Mouse (Mus musculus): ENCODE measurements around the gene Agap1. TPM values are rescaled to one million over a fixed set of nuclear protein-coding genes. Genes with fewer than 3 reads are reported as not detected.

Agap1 gene
- polyA plus RNA-seq, 1 experiment from 2014 or later, result 31.9 TPM

- Histone ChIP-seq H3K9me3 (ENCODE audit: control insufficient read depth, low read length) (no peaks in the 10 kb centered on the region), H3K9ac (ENCODE audit: low read depth, low read length) (no peak overlapping the region)
Observed at GRCm38 (mm10) chr1:89573486-89573885, 118.9 kb downstream of the Agap1 start.

GRCm38 (mm10) chr1:89574941-89575890 lies 120.6 kb downstream of the Agap1 start:
- 37% methylated on average over 7 of the region's 7 CpGs for WGBS
- no peak overlapping the region for H3K4me2 ChIP-seq (ENCODE audit: low read length)
- no peak for ATAC-seq
- no peaks in the 10 kb centered on the region for H3K27me3 ChIP-seq (replicated peaks; ENCODE audit: control insufficient read depth, insufficient read depth, low read length)
- peaks cover 28% of the 10 kb centered on the region for H3K4me1 ChIP-seq (ENCODE audit: control insufficient read depth, insufficient read depth, low read depth, low read length)
- H3K27ac ChIP-seq (ENCODE audit: low read depth, low read length), result no peak overlapping the region; the same call in 1 of the 2 replicates
- no peak overlapping the region for H3K4me3 ChIP-seq (ENCODE audit: low read length)
- H3K9me3 ChIP-seq (ENCODE audit: control insufficient read depth, low read length), result no peaks in the 10 kb centered on the region
- no peaks in the 10 kb centered on the region for H3K36me3 ChIP-seq (ENCODE audit: control insufficient read depth, insufficient read depth, low read length)
- no peak overlapping the region; the same call in 1 of the 2 replicates for H3K9ac ChIP-seq (ENCODE audit: low read depth, low read length)

More at GRCm38 (mm10) chr1:89573486-89573885, 118.9 kb downstream of the Agap1 start:
- H3K4me3 ChIP-seq (ENCODE audit: low read length), result no peak overlapping the region
- H3K27ac ChIP-seq (ENCODE audit: low read depth, low read length), result no peak overlapping the region
- H3K4me1 ChIP-seq (ENCODE audit: control insufficient read depth, insufficient read depth, low read depth, low read length), result peaks cover 37% of the 10 kb centered on the region
- H3K4me2 ChIP-seq (ENCODE audit: low read length), result no peak overlapping the region
- 86% methylated on average over 4 of the region's 4 CpGs for WGBS
- no peak for ATAC-seq
- H3K27me3 ChIP-seq (replicated peaks; ENCODE audit: control insufficient read depth, insufficient read depth, low read length), result no peaks in the 10 kb centered on the region
- H3K36me3 ChIP-seq (ENCODE audit: control insufficient read depth, insufficient read depth, low read length), result no peaks in the 10 kb centered on the region

GRCm38 (mm10) chr1:89576174-89576890 lies 121.7 kb downstream of the Agap1 start:
- peak overlapping the region; percentile 32; the same call in 1 of the 2 replicates for H3K4me3 ChIP-seq (ENCODE audit: low read length)

GRCm38 (mm10) chr1:89576985-89577384 lies 122.4 kb downstream of the Agap1 start:
- WGBS, result 8% methylated on average over 4 of the region's 4 CpGs
- peak; percentile 66 for ATAC-seq

More at GRCm38 (mm10) chr1:89576174-89576890, 121.7 kb downstream of the Agap1 start:
- 28% methylated on average over 7 of the region's 7 CpGs for WGBS
- Histone ChIP-seq H3K9me3 (ENCODE audit: control insufficient read depth, low read length) (no peaks in the 10 kb centered on the region), H3K4me2 (ENCODE audit: low read length) (peak overlapping the region; percentile 61), H3K9ac (ENCODE audit: low read depth, low read length) (peak overlapping the region; percentile 59), H3K27ac (ENCODE audit: low read depth, low read length) (peak overlapping the region; percentile 96), H3K4me1 (ENCODE audit: control insufficient read depth, insufficient read depth, low read depth, low read length) (peaks cover 28% of the 10 kb centered on the region), H3K36me3 (ENCODE audit: control insufficient read depth, insufficient read depth, low read length) (no peaks in the 10 kb centered on the region), H3K27me3 (replicated peaks; ENCODE audit: control insufficient read depth, insufficient read depth, low read length) (no peaks in the 10 kb centered on the region)
- peak; percentile 2; the same call in 1 of the 2 replicates for ATAC-seq

GRCm38 (mm10) chr1:89580031-89580998 lies 125.7 kb downstream of the Agap1 start:
- Histone ChIP-seq H3K4me2 (ENCODE audit: low read length) (peak overlapping the region; percentile 73), H3K9me3 (ENCODE audit: control insufficient read depth, low read length) (no peaks in the 10 kb centered on the region), H3K4me1 (ENCODE audit: control insufficient read depth, insufficient read depth, low read depth, low read length) (peaks cover 61% of the 10 kb centered on the region), H3K36me3 (ENCODE audit: control insufficient read depth, insufficient read depth, low read length) (no peaks in the 10 kb centered on the region), H3K9ac (ENCODE audit: low read depth, low read length) (peak overlapping the region; percentile 92), H3K4me3 (ENCODE audit: low read length) (peak overlapping the region; percentile 88), H3K27ac (ENCODE audit: low read depth, low read length) (peak overlapping the region; percentile 95), H3K27me3 (replicated peaks; ENCODE audit: control insufficient read depth, insufficient read depth, low read length) (no peaks in the 10 kb centered on the region)
- ATAC-seq, result peak; percentile 77
- WGBS, result under 1% methylated on average over 105 of the region's 146 CpGs

More at GRCm38 (mm10) chr1:89576985-89577384, 122.4 kb downstream of the Agap1 start:
- peaks cover 33% of the 10 kb centered on the region for H3K4me1 ChIP-seq (ENCODE audit: control insufficient read depth, insufficient read depth, low read depth, low read length)
- H3K27me3 ChIP-seq (replicated peaks; ENCODE audit: control insufficient read depth, insufficient read depth, low read length), result no peaks in the 10 kb centered on the region
- H3K9me3 ChIP-seq (ENCODE audit: control insufficient read depth, low read length), result no peaks in the 10 kb centered on the region
- no peaks in the 10 kb centered on the region for H3K36me3 ChIP-seq (ENCODE audit: control insufficient read depth, insufficient read depth, low read length)
- H3K4me3 ChIP-seq (ENCODE audit: low read length), result peak overlapping the region; percentile 32
- H3K9ac ChIP-seq (ENCODE audit: low read depth, low read length), result peak overlapping the region; percentile 59
- peak overlapping the region; percentile 61 for H3K4me2 ChIP-seq (ENCODE audit: low read length)
- peak overlapping the region; percentile 96 for H3K27ac ChIP-seq (ENCODE audit: low read depth, low read length)

GRCm38 (mm10) chr1:89580999-89581765 lies 126.6 kb downstream of the Agap1 start:
- peak; percentile 37 for ATAC-seq
- Histone ChIP-seq H3K4me2 (ENCODE audit: low read length) (peak overlapping the region; percentile 73), H3K9ac (ENCODE audit: low read depth, low read length) (peak overlapping the region; percentile 92), H3K4me3 (ENCODE audit: low read length) (peak overlapping the region; percentile 88), H3K4me1 (ENCODE audit: control insufficient read depth, insufficient read depth, low read depth, low read length) (peaks cover 60% of the 10 kb centered on the region), H3K9me3 (ENCODE audit: control insufficient read depth, low read length) (no peaks in the 10 kb centered on the region), H3K27ac (ENCODE audit: low read depth, low read length) (peak overlapping the region; percentile 95), H3K36me3 (ENCODE audit: control insufficient read depth, insufficient read depth, low read length) (no peaks in the 10 kb centered on the region), H3K27me3 (replicated peaks; ENCODE audit: control insufficient read depth, insufficient read depth, low read length) (no peaks in the 10 kb centered on the region)
- WGBS, result under 1% methylated on average over 82 of the region's 95 CpGs

GRCm38 (mm10) chr1:89581766-89582125 lies 127.1 kb downstream of the Agap1 start:
- Histone ChIP-seq H3K4me3 (ENCODE audit: low read length) (peak overlapping the region; percentile 88), H3K27me3 (replicated peaks; ENCODE audit: control insufficient read depth, insufficient read depth, low read length) (no peaks in the 10 kb centered on the region), H3K36me3 (ENCODE audit: control insufficient read depth, insufficient read depth, low read length) (no peaks in the 10 kb centered on the region), H3K27ac (ENCODE audit: low read depth, low read length) (peak overlapping the region; percentile 95), H3K9me3 (ENCODE audit: control insufficient read depth, low read length) (no peaks in the 10 kb centered on the region), H3K4me1 (ENCODE audit: control insufficient read depth, insufficient read depth, low read depth, low read length) (peaks cover 59% of the 10 kb centered on the region), H3K4me2 (ENCODE audit: low read length) (peak overlapping the region; percentile 73), H3K9ac (ENCODE audit: low read depth, low read length) (peak overlapping the region; percentile 92)
- no peak for ATAC-seq
- WGBS, result 6% methylated on average over 6 of the region's 6 CpGs

GRCm38 (mm10) chr1:89583369-89583768 lies 128.8 kb downstream of the Agap1 start:
- H3K4me3 ChIP-seq (ENCODE audit: low read length), result peak overlapping the region; percentile 88
- H3K36me3 ChIP-seq (ENCODE audit: control insufficient read depth, insufficient read depth, low read length), result peaks cover 2% of the 10 kb centered on the region; the same call in 1 of the 2 replicates
- no peaks in the 10 kb centered on the region for H3K9me3 ChIP-seq (ENCODE audit: control insufficient read depth, low read length)
- 85% methylated on average over 5 of the region's 5 CpGs for WGBS
- H3K9ac ChIP-seq (ENCODE audit: low read depth, low read length), result peak overlapping the region; percentile 92
- no peak for ATAC-seq
- peak overlapping the region; percentile 73 for H3K4me2 ChIP-seq (ENCODE audit: low read length)
- H3K27me3 ChIP-seq (replicated peaks; ENCODE audit: control insufficient read depth, insufficient read depth, low read length), result no peaks in the 10 kb centered on the region
- peaks cover 58% of the 10 kb centered on the region for H3K4me1 ChIP-seq (ENCODE audit: control insufficient read depth, insufficient read depth, low read depth, low read length)
- no peak overlapping the region for H3K27ac ChIP-seq (ENCODE audit: low read depth, low read length)
